Mouse (Mus musculus) erythroblast, embryonic 14.5 days (primary cell): Measurements from ENCODE around the gene Gm4131. TPM values are rescaled to one million over a fixed set of nuclear protein-coding genes. Genes with fewer than 3 reads are reported as not detected.

Source experiments
- H3K27me3 ChIP-seq: 2 replicates; pipeline ENCODE4 v1.6.1; 2012; ENCODE audit warnings: inconsistent platforms; ENCODE audit not compliant: control insufficient read depth
- H3K36me3 ChIP-seq: 2 replicates; pipeline ENCODE4 v1.6.1; 2012; ENCODE audit warnings: mild to moderate bottlenecking, inconsistent platforms; ENCODE audit not compliant: control insufficient read depth
- H3K4me1 ChIP-seq: 2 replicates; pipeline ENCODE4 v1.6.1; 2012; ENCODE audit warnings: inconsistent platforms; ENCODE audit not compliant: control insufficient read depth
- H3K4me3 ChIP-seq: replicated peaks from 2 replicates; pipeline ENCODE3; 2012; ENCODE audit warnings: moderate library complexity, mild to moderate bottlenecking, inconsistent platforms
- H3K9me3 ChIP-seq: 2 replicates; pipeline ENCODE4 v1.6.1; 2012; ENCODE audit warnings: low read length, inconsistent platforms, mixed read lengths; ENCODE audit not compliant: control insufficient read depth
- GATA1 ChIP-seq: IDR thresholded peaks from 2 replicates; pipeline ENCODE4 v1.6.1; 2012; ENCODE audit warnings: low read length, inconsistent platforms, mixed read lengths
- TAL1 ChIP-seq: IDR thresholded peaks from 3 replicates; pipeline ENCODE4 v1.6.1; 2012; ENCODE audit warnings: low read length, inconsistent platforms, mixed read lengths
- polyA plus RNA-seq: library from polyadenylated mRNA; stranded (reverse); fragments of >175 nt; gene quantifications from 2 replicates; pipeline ENCODE4 v1.2.3, GENCODE M21; 2012

Gene Gm4131
- polyA plus RNA-seq, 1 experiment: not detected

- Histone ChIP-seq H3K9me3 (no peaks in the 10 kb centered on the region), H3K36me3 (no peaks in the 10 kb centered on the region), H3K27me3 (no peaks in the 10 kb centered on the region), H3K4me3 (no peak overlapping the region), H3K4me1 (no peaks in the 10 kb centered on the region)
- TF ChIP-seq GATA1: no peak
- no peak for TF ChIP-seq TAL1
Observed at GRCm38 (mm10) chr14:62455570-62455879, 111.2 kb downstream of the Gm4131 start.

GRCm38 (mm10) chr14:62454760-62455569 is 111.8 kb downstream of the Gm4131 start:
- Histone ChIP-seq H3K9me3 (no peaks in the 10 kb centered on the region), H3K4me1 (no peaks in the 10 kb centered on the region), H3K4me3 (no peak overlapping the region), H3K36me3 (no peaks in the 10 kb centered on the region), H3K27me3 (no peaks in the 10 kb centered on the region)
- TF ChIP-seq TAL1 (no peak), GATA1 (no peak)

GRCm38 (mm10) chr14:62454136-62454535 is 112.6 kb downstream of the Gm4131 start:
- Histone ChIP-seq H3K4me1 (no peaks in the 10 kb centered on the region), H3K9me3 (no peaks in the 10 kb centered on the region), H3K27me3 (no peaks in the 10 kb centered on the region), H3K36me3 (no peaks in the 10 kb centered on the region), H3K4me3 (no peak overlapping the region)
- TF ChIP-seq TAL1 (no peak), GATA1 (no peak)

GRCm38 (mm10) chr14:62453276-62453675 is 113.4 kb downstream of the Gm4131 start:
- Histone ChIP-seq H3K27me3 (no peaks in the 10 kb centered on the region), H3K36me3 (no peaks in the 10 kb centered on the region), H3K9me3 (no peaks in the 10 kb centered on the region), H3K4me3 (no peak overlapping the region), H3K4me1 (no peaks in the 10 kb centered on the region)
- TF ChIP-seq GATA1 (no peak), TAL1 (no peak)

- Histone ChIP-seq H3K4me1 (no peaks in the 10 kb centered on the region), H3K27me3 (no peaks in the 10 kb centered on the region), H3K4me3 (no peak overlapping the region), H3K9me3 (no peaks in the 10 kb centered on the region), H3K36me3 (no peaks in the 10 kb centered on the region)
- TF ChIP-seq GATA1 (no peak), TAL1 (no peak)
Observed at GRCm38 (mm10) chr14:62450706-62451105, 116.0 kb downstream of the Gm4131 start.

- H3K4me1 ChIP-seq: no peaks in the 10 kb centered on the region
- H3K27me3 ChIP-seq: no peaks in the 10 kb centered on the region
- no peaks in the 10 kb centered on the region for H3K36me3 ChIP-seq
- no peaks in the 10 kb centered on the region for H3K9me3 ChIP-seq
- TF ChIP-seq TAL1: no peak
- no peak overlapping the region for H3K4me3 ChIP-seq
Observed at GRCm38 (mm10) chr14:62447214-62447548, 119.5 kb downstream of the Gm4131 start.

GRCm38 (mm10) chr14:62446385-62447213 is 120.1 kb downstream of the Gm4131 start:
- H3K9me3 ChIP-seq: no peaks in the 10 kb centered on the region
- H3K36me3 ChIP-seq: no peaks in the 10 kb centered on the region
- no peaks in the 10 kb centered on the region for H3K27me3 ChIP-seq
- H3K4me3 ChIP-seq: no peak overlapping the region
- no peaks in the 10 kb centered on the region for H3K4me1 ChIP-seq
- TF ChIP-seq TAL1: no peak

GRCm38 (mm10) chr14:62443840-62444430 is 122.8 kb downstream of the Gm4131 start:
- Histone ChIP-seq H3K4me1 (no peaks in the 10 kb centered on the region), H3K4me3 (no peak overlapping the region), H3K9me3 (no peaks in the 10 kb centered on the region), H3K27me3 (no peaks in the 10 kb centered on the region), H3K36me3 (no peaks in the 10 kb centered on the region)
- TF ChIP-seq GATA1 (no peak), TAL1 (no peak)

- H3K4me1 ChIP-seq: no peaks in the 10 kb centered on the region
- no peak overlapping the region for H3K4me3 ChIP-seq
- H3K36me3 ChIP-seq: no peaks in the 10 kb centered on the region
- TF ChIP-seq TAL1: no peak
- TF ChIP-seq GATA1: no peak
- no peaks in the 10 kb centered on the region for H3K27me3 ChIP-seq
- no peaks in the 10 kb centered on the region for H3K9me3 ChIP-seq
Observed at GRCm38 (mm10) chr14:62442971-62443370, 123.8 kb downstream of the Gm4131 start.
